Mouse (Mus musculus): ENCODE data around the gene Nfkbid.

Gene Nfkbid

GRCm38 (mm10) chr7:30423071-30423641 lies 1.6 kb downstream of the Nfkbid start:
- no peak for DNase-seq (ENCODE audit: extremely low spot score, low read depth, low spot score)

GRCm38 (mm10) chr7:30429327-30429726 lies 7.8 kb downstream of the Nfkbid start:
- no peak for DNase-seq (ENCODE audit: extremely low spot score, low read depth, low spot score)

- DNase-seq (ENCODE audit: extremely low spot score, low read depth, low spot score), result no peak
Measured at GRCm38 (mm10) chr7:30430191-30430590, 8.7 kb downstream of the Nfkbid start.

GRCm38 (mm10) chr7:30431793-30432192 lies 10.3 kb downstream of the Nfkbid start:
- DNase-seq (ENCODE audit: extremely low spot score, low read depth, low spot score), result no peak

GRCm38 (mm10) chr7:30434238-30434637 lies 12.7 kb downstream of the Nfkbid start:
- no peak for DNase-seq (ENCODE audit: extremely low spot score, low read depth, low spot score)

GRCm38 (mm10) chr7:30434701-30435100 lies 13.2 kb downstream of the Nfkbid start:
- DNase-seq (ENCODE audit: extremely low spot score, low read depth, low spot score), result no peak

- DNase-seq (ENCODE audit: extremely low spot score, low read depth, low spot score), result no peak
Measured at GRCm38 (mm10) chr7:30435156-30435555, 13.6 kb downstream of the Nfkbid start.

- no peak for DNase-seq (ENCODE audit: extremely low spot score, low read depth, low spot score)
Measured at GRCm38 (mm10) chr7:30436879-30437278, 15.3 kb downstream of the Nfkbid start.

GRCm38 (mm10) chr7:30439734-30440133 lies 18.2 kb downstream of the Nfkbid start:
- DNase-seq (ENCODE audit: extremely low spot score, low read depth, low spot score), result no peak

GRCm38 (mm10) chr7:30440697-30441096 lies 19.2 kb downstream of the Nfkbid start:
- no peak for DNase-seq (ENCODE audit: extremely low spot score, low read depth, low spot score)

GRCm38 (mm10) chr7:30443696-30444095 lies 22.2 kb downstream of the Nfkbid start:
- DNase-seq (ENCODE audit: extremely low spot score, low read depth, low spot score), result no peak

GRCm38 (mm10) chr7:30444154-30444970 lies 22.8 kb downstream of the Nfkbid start:
- DNase-seq (ENCODE audit: extremely low spot score, low read depth, low spot score), result no peak

GRCm38 (mm10) chr7:30444971-30445751 lies 23.6 kb downstream of the Nfkbid start, which contains the start of gene Aplp1:
Gene Aplp1 (minus strand): TSS chr7:30445535.
- no peak for DNase-seq (ENCODE audit: extremely low spot score, low read depth, low spot score)

GRCm38 (mm10) chr7:30450241-30450640 lies 28.7 kb downstream of the Nfkbid start:
- no peak for DNase-seq (ENCODE audit: extremely low spot score, low read depth, low spot score)

- DNase-seq (ENCODE audit: extremely low spot score, low read depth, low spot score), result no peak
Measured at GRCm38 (mm10) chr7:30453327-30453726, 31.8 kb downstream of the Nfkbid start.

GRCm38 (mm10) chr7:30453766-30454165 lies 32.2 kb downstream of the Nfkbid start:
- no peak for DNase-seq (ENCODE audit: extremely low spot score, low read depth, low spot score)

GRCm38 (mm10) chr7:30454259-30454658 lies 32.7 kb downstream of the Nfkbid start:
- DNase-seq (ENCODE audit: extremely low spot score, low read depth, low spot score), result no peak

GRCm38 (mm10) chr7:30456487-30456886 lies 35.0 kb downstream of the Nfkbid start:
- no peak for DNase-seq (ENCODE audit: extremely low spot score, low read depth, low spot score)

GRCm38 (mm10) chr7:30456911-30457628 lies 35.5 kb downstream of the Nfkbid start:
- no peak for DNase-seq (ENCODE audit: extremely low spot score, low read depth, low spot score)

GRCm38 (mm10) chr7:30457629-30458330 lies 36.2 kb downstream of the Nfkbid start, which contains the start of the genes Kirrel2 and Nphs1:
Gene Kirrel2 (minus strand): TSS chr7:30457690.
Gene Nphs1 (plus strand): TSS chr7:30458315.
- no peak for DNase-seq (ENCODE audit: extremely low spot score, low read depth, low spot score)

Measured in hindlimb bud, embryonic 11.5 days (tissue).